In the genomic region with DNA sequence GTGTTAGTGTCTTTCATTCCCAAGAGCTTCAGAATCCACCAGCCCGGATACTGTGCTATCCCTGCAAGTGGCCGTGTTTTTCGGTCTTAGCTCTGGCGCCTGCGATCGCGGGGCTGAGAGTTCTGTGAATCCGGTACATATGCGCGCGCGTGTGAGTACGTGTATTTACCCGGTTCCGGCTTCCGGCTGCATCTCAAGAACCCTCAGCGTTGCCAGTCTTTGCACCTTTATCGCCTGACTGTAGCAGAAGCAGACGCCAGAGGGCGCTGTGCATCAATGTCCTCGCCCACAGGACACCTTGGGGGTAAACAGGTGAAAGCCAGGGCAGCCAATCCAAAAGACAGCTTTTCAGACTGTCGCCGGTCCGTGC, we compare ENCODE assay signal across 8 mouse cellular contexts. TPM values are rescaled to one million over a fixed set of nuclear protein-coding genes. Genes with fewer than 3 reads are reported as not detected.
DNase-seq lines count a peak whose midpoint lies in the region; ATAC-seq and TF ChIP-seq lines count a peak whose summit lies in the region.

No protein-coding gene starts in this region.

- peak; percentile 55 for DNase-seq in B cell, adult 2 months
- DNase-seq in adrenal gland, adult 2 months = peak; percentile 50
- peak; percentile 76 for DNase-seq in embryo, embryonic 9.5 days (ENCODE audit: extremely low spot score)
- peak; percentile 8 to 26 for DNase-seq in heart, postnatal 10 days
- peak; percentile 76 to 80 for DNase-seq in kidney, postnatal 4 days
- DNase-seq in liver, postnatal 0 days = peak; percentile 64
- DNase-seq in gastrocnemius, postnatal 25 days = no peak

- H3K36me3 ChIP-seq in liver, postnatal 0 days (replicated peaks; ENCODE audit: insufficient read depth, low read length) = no peaks in the 10 kb centered on the region

- intact Hi-C loops in heart, postnatal 10 days (cut with DNase I) = no loop called here

- TF ChIP-seq EP300 in liver, postnatal 0 days (IDR thresholded peaks at IDR 0.05; ENCODE audit: low read depth) = no peak

- H3K4me3 ChIP-seq in liver, postnatal 0 days (ENCODE audit: low read depth, low read length) = peak overlapping the region; percentile 15
- peak overlapping the region; percentile 75 for H3K4me3 ChIP-seq in olfactory bulb, adult 2 months (ENCODE audit: insufficient read depth, low read depth, low read length)

- under 1% methylated on average over 24 of the region's 24 CpGs for WGBS in liver, postnatal 0 days (ENCODE audit: insufficient replicate concordance)
- under 1% methylated on average over 24 of the region's 24 CpGs for WGBS in olfactory bulb, adult 2 months

- peak; percentile 33; the same call in 1 of the 2 replicates for ATAC-seq in liver, postnatal 0 days

- H3K4me1 ChIP-seq in liver, postnatal 0 days (ENCODE audit: insufficient read depth) = peaks cover 6% of the 10 kb centered on the region; the same call in 1 of the 2 replicates
- peaks cover 11% of the 10 kb centered on the region; the same call in 1 of the 2 replicates for H3K4me1 ChIP-seq in olfactory bulb, adult 2 months (ENCODE audit: control insufficient read depth, insufficient read depth, low read length)

- no peak overlapping the region for H3K9ac ChIP-seq in liver, postnatal 0 days (replicated peaks)

- peak overlapping the region; percentile 55 for H3K4me2 ChIP-seq in liver, postnatal 0 days (ENCODE audit: low read depth, low read length)

- no peaks in the 10 kb centered on the region for H3K9me3 ChIP-seq in liver, postnatal 0 days (ENCODE audit: low read length)

- H3K27ac ChIP-seq in liver, postnatal 0 days (ENCODE audit: low read depth) = no peak overlapping the region
- peak overlapping the region; percentile 34 for H3K27ac ChIP-seq in olfactory bulb, adult 2 months (ENCODE audit: insufficient read depth, low read depth, low read length)

- peaks cover 85% of the 10 kb centered on the region for H3K27me3 ChIP-seq in liver, postnatal 0 days (ENCODE audit: insufficient read depth, low read length)

- TF ChIP-seq POLR2A in olfactory bulb, adult 2 months (IDR thresholded peaks at IDR 0.05; ENCODE audit: insufficient read depth, low read depth, low read length) = no peak

- TF ChIP-seq CTCF in liver, postnatal 0 days (IDR thresholded peaks at IDR 0.05; ENCODE audit: low read depth) = peak; percentile 72
- TF ChIP-seq CTCF in olfactory bulb, adult 2 months (IDR thresholded peaks at IDR 0.05; ENCODE audit: insufficient read depth, low read depth, low read length) = peak; percentile 85

RNA-seq across cellular contexts. Expression of gene Nxph1, which starts 3.1 kb away (rescaled TPM):
- total RNA-seq in adrenal gland, adult 2 months (2021) = under 1 TPM in 1 of 2 experiments, not detected in 1; 0.52 TPM
- 0.39 and 0.70 TPM in 2 replicates for polyA plus RNA-seq in adrenal gland, adult 2 months (2012; rRNA removed)
- not detected for total RNA-seq in heart, postnatal 10 days (2021)
- polyA plus RNA-seq in liver, postnatal 0 days (2015; fragmentation: Nextera tagmentation; extraction: Ambion mirVana) = not detected in 2 replicates
- polyA plus RNA-seq in olfactory bulb, adult 2 months (2012; ENCODE audit: insufficient read depth, insufficient read length, low replicate concordance, missing spikeins) = not detected in 2 replicates
- total RNA-seq in gastrocnemius, postnatal 25 days (2021) = not detected
